Mouse (Mus musculus): ENCODE results near the gene Dpyd. TPM values are rescaled to one million over a fixed set of nuclear protein-coding genes. Genes with fewer than 3 reads are reported as not detected.

Gene Dpyd
- polyA plus RNA-seq, 1 experiment from 2014 or later: 3.3 TPM

- no peaks in the 10 kb centered on the region for H3K27me3 ChIP-seq (ENCODE audit: control insufficient read depth, insufficient read depth, low read length)
- WGBS: 94% methylated on average over 1 of the region's 1 CpGs
- H3K4me1 ChIP-seq (ENCODE audit: control insufficient read depth in 2 of 2, insufficient read depth in 2 of 2, low read length in 2 of 2): no peaks in the 10 kb centered on the region
- no peaks in the 10 kb centered on the region for H3K9me3 ChIP-seq (ENCODE audit: control insufficient read depth, low read length)
- H3K4me2 ChIP-seq (ENCODE audit: low read length): no peak overlapping the region
- H3K27ac ChIP-seq (replicated peaks in 1 of 2; ENCODE audit: control insufficient read depth in 1 of 2, insufficient read depth in 1 of 2, low read depth in 2 of 2, low read length in 2 of 2): no peak overlapping the region
- no peak for ATAC-seq (ENCODE audit: insufficient number of reproducible peaks, insufficient read depth, low FRiP score, low read depth)
- no peaks in the 10 kb centered on the region for H3K36me3 ChIP-seq (ENCODE audit: control insufficient read depth, insufficient read depth, low read length)
- H3K4me3 ChIP-seq (ENCODE audit: control insufficient read depth in 1 of 2, insufficient read depth in 1 of 2, low read depth in 1 of 2, low read length in 2 of 2): no peak overlapping the region
- no peak overlapping the region for H3K9ac ChIP-seq (ENCODE audit: low read length)
Observed at GRCm38 (mm10) chr3:119382395-119382794, 820.5 kb downstream of the Dpyd start.

GRCm38 (mm10) chr3:119387332-119388105 is 825.6 kb downstream of the Dpyd start:
- Histone ChIP-seq H3K4me1 (ENCODE audit: control insufficient read depth in 2 of 2, insufficient read depth in 2 of 2, low read length in 2 of 2) (no peaks in the 10 kb centered on the region), H3K4me2 (ENCODE audit: low read length) (no peak overlapping the region), H3K9me3 (ENCODE audit: control insufficient read depth, low read length) (no peaks in the 10 kb centered on the region), H3K36me3 (ENCODE audit: control insufficient read depth, insufficient read depth, low read length) (no peaks in the 10 kb centered on the region), H3K27ac (replicated peaks in 1 of 2; ENCODE audit: control insufficient read depth in 1 of 2, insufficient read depth in 1 of 2, low read depth in 2 of 2, low read length in 2 of 2) (no peak overlapping the region), H3K27me3 (ENCODE audit: control insufficient read depth, insufficient read depth, low read length) (no peaks in the 10 kb centered on the region), H3K4me3 (ENCODE audit: control insufficient read depth in 1 of 2, insufficient read depth in 1 of 2, low read depth in 1 of 2, low read length in 2 of 2) (no peak overlapping the region), H3K9ac (ENCODE audit: low read length) (no peak overlapping the region)
- WGBS: 82% methylated on average over 26 of the region's 26 CpGs
- ATAC-seq (ENCODE audit: insufficient number of reproducible peaks, insufficient read depth, low FRiP score, low read depth): no peak

- no peaks in the 10 kb centered on the region for H3K36me3 ChIP-seq (ENCODE audit: control insufficient read depth, insufficient read depth, low read length)
- WGBS: 64% methylated on average over 5 of the region's 5 CpGs
Observed at GRCm38 (mm10) chr3:119397205-119397604, 835.3 kb downstream of the Dpyd start.

GRCm38 (mm10) chr3:119402836-119403728 is 841.2 kb downstream of the Dpyd start:
- Histone ChIP-seq H3K9me3 (ENCODE audit: control insufficient read depth, low read length) (no peaks in the 10 kb centered on the region), H3K9ac (ENCODE audit: low read length) (no peak overlapping the region), H3K27ac (replicated peaks in 1 of 2; ENCODE audit: control insufficient read depth in 1 of 2, insufficient read depth in 1 of 2, low read depth in 2 of 2, low read length in 2 of 2) (no peak overlapping the region), H3K27me3 (ENCODE audit: control insufficient read depth, insufficient read depth, low read length) (no peaks in the 10 kb centered on the region), H3K4me2 (ENCODE audit: low read length) (no peak overlapping the region), H3K4me1 (ENCODE audit: control insufficient read depth in 2 of 2, insufficient read depth in 2 of 2, low read length in 2 of 2) (no peaks in the 10 kb centered on the region), H3K36me3 (ENCODE audit: control insufficient read depth, insufficient read depth, low read length) (no peaks in the 10 kb centered on the region), H3K4me3 (ENCODE audit: control insufficient read depth in 1 of 2, insufficient read depth in 1 of 2, low read depth in 1 of 2, low read length in 2 of 2) (no peak overlapping the region)
- 77% methylated on average over 7 of the region's 7 CpGs for WGBS
- no peak for ATAC-seq (ENCODE audit: insufficient number of reproducible peaks, insufficient read depth, low FRiP score, low read depth)

More at GRCm38 (mm10) chr3:119397205-119397604, 835.3 kb downstream of the Dpyd start:
- no peak for ATAC-seq (ENCODE audit: insufficient number of reproducible peaks, insufficient read depth, low FRiP score, low read depth)
- Histone ChIP-seq H3K4me3 (ENCODE audit: control insufficient read depth in 1 of 2, insufficient read depth in 1 of 2, low read depth in 1 of 2, low read length in 2 of 2) (no peak overlapping the region), H3K27ac (replicated peaks in 1 of 2; ENCODE audit: control insufficient read depth in 1 of 2, insufficient read depth in 1 of 2, low read depth in 2 of 2, low read length in 2 of 2) (no peak overlapping the region), H3K27me3 (ENCODE audit: control insufficient read depth, insufficient read depth, low read length) (no peaks in the 10 kb centered on the region), H3K4me2 (ENCODE audit: low read length) (no peak overlapping the region), H3K9ac (ENCODE audit: low read length) (no peak overlapping the region), H3K9me3 (ENCODE audit: control insufficient read depth, low read length) (no peaks in the 10 kb centered on the region), H3K4me1 (ENCODE audit: control insufficient read depth in 2 of 2, insufficient read depth in 2 of 2, low read length in 2 of 2) (no peaks in the 10 kb centered on the region)

- Histone ChIP-seq H3K4me1 (ENCODE audit: control insufficient read depth in 2 of 2, insufficient read depth in 2 of 2, low read length in 2 of 2) (no peaks in the 10 kb centered on the region), H3K4me3 (ENCODE audit: control insufficient read depth in 1 of 2, insufficient read depth in 1 of 2, low read depth in 1 of 2, low read length in 2 of 2) (no peak overlapping the region), H3K9me3 (ENCODE audit: control insufficient read depth, low read length) (0 out of 2 replicates have a peak, but pooled peaks cover 3% of the 10 kb centered on the region), H3K27me3 (ENCODE audit: control insufficient read depth, insufficient read depth, low read length) (no peaks in the 10 kb centered on the region), H3K9ac (ENCODE audit: low read length) (no peak overlapping the region), H3K36me3 (ENCODE audit: control insufficient read depth, insufficient read depth, low read length) (no peaks in the 10 kb centered on the region), H3K4me2 (ENCODE audit: low read length) (no peak overlapping the region), H3K27ac (replicated peaks in 1 of 2; ENCODE audit: control insufficient read depth in 1 of 2, insufficient read depth in 1 of 2, low read depth in 2 of 2, low read length in 2 of 2) (no peak overlapping the region)
- ATAC-seq (ENCODE audit: insufficient number of reproducible peaks, insufficient read depth, low FRiP score, low read depth): no peak
- WGBS: 63% methylated on average over 9 of the region's 9 CpGs
Observed at GRCm38 (mm10) chr3:119419087-119419709, 857.3 kb downstream of the Dpyd start.

GRCm38 (mm10) chr3:119419745-119420144 is 857.8 kb downstream of the Dpyd start:
- Histone ChIP-seq H3K4me1 (ENCODE audit: control insufficient read depth in 2 of 2, insufficient read depth in 2 of 2, low read length in 2 of 2) (no peaks in the 10 kb centered on the region), H3K9ac (ENCODE audit: low read length) (no peak overlapping the region), H3K27me3 (ENCODE audit: control insufficient read depth, insufficient read depth, low read length) (no peaks in the 10 kb centered on the region), H3K4me2 (ENCODE audit: low read length) (no peak overlapping the region), H3K9me3 (ENCODE audit: control insufficient read depth, low read length) (0 out of 2 replicates have a peak, but pooled peaks cover 3% of the 10 kb centered on the region), H3K4me3 (ENCODE audit: control insufficient read depth in 1 of 2, insufficient read depth in 1 of 2, low read depth in 1 of 2, low read length in 2 of 2) (no peak overlapping the region), H3K27ac (replicated peaks in 1 of 2; ENCODE audit: control insufficient read depth in 1 of 2, insufficient read depth in 1 of 2, low read depth in 2 of 2, low read length in 2 of 2) (no peak overlapping the region), H3K36me3 (ENCODE audit: control insufficient read depth, insufficient read depth, low read length) (no peaks in the 10 kb centered on the region)
- WGBS: 79% methylated on average over 2 of the region's 2 CpGs
- no peak for ATAC-seq (ENCODE audit: insufficient number of reproducible peaks, insufficient read depth, low FRiP score, low read depth)

- Histone ChIP-seq H3K27ac (replicated peaks in 1 of 2; ENCODE audit: control insufficient read depth in 1 of 2, insufficient read depth in 1 of 2, low read depth in 2 of 2, low read length in 2 of 2) (no peak overlapping the region), H3K4me1 (ENCODE audit: control insufficient read depth in 2 of 2, insufficient read depth in 2 of 2, low read length in 2 of 2) (no peaks in the 10 kb centered on the region), H3K9ac (ENCODE audit: low read length) (no peak overlapping the region), H3K4me2 (ENCODE audit: low read length) (no peak overlapping the region), H3K4me3 (ENCODE audit: control insufficient read depth in 1 of 2, insufficient read depth in 1 of 2, low read depth in 1 of 2, low read length in 2 of 2) (no peak overlapping the region), H3K27me3 (ENCODE audit: control insufficient read depth, insufficient read depth, low read length) (no peaks in the 10 kb centered on the region), H3K9me3 (ENCODE audit: control insufficient read depth, low read length) (no peaks in the 10 kb centered on the region), H3K36me3 (ENCODE audit: control insufficient read depth, insufficient read depth, low read length) (no peaks in the 10 kb centered on the region)
- 51% methylated on average over 8 of the region's 8 CpGs for WGBS
- no peak for ATAC-seq (ENCODE audit: insufficient number of reproducible peaks, insufficient read depth, low FRiP score, low read depth)
Observed at GRCm38 (mm10) chr3:119431339-119431738, 869.4 kb downstream of the Dpyd start.
